Mouse (Mus musculus) cerebellum, adult 2 months (tissue): ENCODE results near the gene Psd. TPM values are rescaled to one million over a fixed set of nuclear protein-coding genes. Genes with fewer than 3 reads are reported as not detected.
A peak's percentile ranks its signal among the peaks of the same experiment; 100 is the strongest.

Source experiments
- DNase-seq, 2 experiments: peaks; one replicate each; pipeline ENCODE4 v3.0.0; 2021
- H3K27ac ChIP-seq: fragments of 200-500 bp; 2 replicates; pipeline ENCODE4 v1.5.1; 2012; ENCODE audit warnings: low read length, control low read depth, inconsistent platforms; ENCODE audit not compliant: insufficient read depth
- H3K27me3 ChIP-seq: fragments of 200-500 bp; 2 replicates; pipeline ENCODE4 v1.6.1; 2012; ENCODE audit warnings: inconsistent platforms, mild to moderate bottlenecking, low read length, moderate library complexity; ENCODE audit not compliant: control insufficient read depth, insufficient read depth
- H3K4me1 ChIP-seq: fragments of 200-500 bp; 2 replicates; pipeline ENCODE4 v1.6.1; 2011; ENCODE audit warnings: low read length; ENCODE audit not compliant: control insufficient read depth, insufficient read depth
- H3K4me3 ChIP-seq: fragments of 200-500 bp; replicated peaks from 2 replicates; pipeline ENCODE3; 2011; ENCODE audit warnings: mild to moderate bottlenecking, low read depth, low read length, control low read depth; ENCODE audit not compliant: insufficient read depth
- CTCF ChIP-seq: fragments of 200-500 bp; IDR thresholded peaks from 2 replicates; pipeline ENCODE4 v1.5.1; 2011; ENCODE audit warnings: low read depth, mild to moderate bottlenecking, control low read depth, low read length, moderate library complexity, borderline replicate concordance; ENCODE audit not compliant: insufficient read depth
- POLR2A ChIP-seq: fragments of 200-500 bp; IDR thresholded peaks from 2 replicates; pipeline ENCODE4 v1.6.1; 2011; ENCODE audit warnings: low read length, control low read depth, borderline replicate concordance; ENCODE audit not compliant: insufficient read depth
- WGBS: fragments of 180-500 bp; shearing (Covaris S2); methylation state at CpG from one replicate; pipeline ENCODE4 v1.1.7; 2018; 5-methylcytosine and 5-hydroxymethylcytosine counted together
- polyA plus RNA-seq: library from polyadenylated mRNA; depleted of rRNA; stranded (reverse); fragments of >200 nt; gene quantifications from 2 replicates; pipeline ENCODE4 v1.2.3, GENCODE M21; 2012

Gene Psd
- polyA plus RNA-seq, 1 experiment = 194 TPM

- Histone ChIP-seq H3K27ac (no peak overlapping the region), H3K4me3 (no peak overlapping the region), H3K4me1 (peaks cover 4% of the 10 kb centered on the region; the same call in 1 of the 2 replicates), H3K27me3 (no peaks in the 10 kb centered on the region)
- DNase-seq = no peak
- TF ChIP-seq POLR2A (no peak), CTCF (no peak)
- 87% methylated on average over 9 of the region's 9 CpGs for WGBS
These were observed 15.6 kb downstream of the Psd start for GRCm38 (mm10) chr19:46311341-46311740.

GRCm38 (mm10) chr19:46310312-46310865 is 16.6 kb downstream of the Psd start:
- Histone ChIP-seq H3K27me3 (no peaks in the 10 kb centered on the region), H3K4me3 (no peak overlapping the region), H3K4me1 (peaks cover 4% of the 10 kb centered on the region; the same call in 1 of the 2 replicates), H3K27ac (no peak overlapping the region)
- 88% methylated on average over 12 of the region's 12 CpGs for WGBS
- TF ChIP-seq POLR2A = no peak
- no peak for TF ChIP-seq CTCF
- DNase-seq = peak in 1 of 2 experiments; percentile 12

GRCm38 (mm10) chr19:46309651-46310305 is 17.2 kb downstream of the Psd start:
- peak; percentile 31 to 41 for DNase-seq
- Histone ChIP-seq H3K27ac (no peak overlapping the region), H3K4me3 (no peak overlapping the region), H3K4me1 (peaks cover 7% of the 10 kb centered on the region; the same call in 1 of the 2 replicates), H3K27me3 (no peaks in the 10 kb centered on the region; the same call in 1 of the 2 replicates)
- TF ChIP-seq POLR2A (no peak), CTCF (no peak)
- WGBS = 76% methylated on average over 21 of the region's 21 CpGs

GRCm38 (mm10) chr19:46308706-46309435 is 18.1 kb downstream of the Psd start:
- peak overlapping the region; percentile 17; the same call in 1 of the 2 replicates for H3K27ac ChIP-seq
- peak; percentile 85 to 91 for DNase-seq
- peaks cover 8% of the 10 kb centered on the region; the same call in 1 of the 2 replicates for H3K4me1 ChIP-seq
- H3K27me3 ChIP-seq = no peaks in the 10 kb centered on the region; the same call in 1 of the 2 replicates
- peak overlapping the region; percentile 42 for H3K4me3 ChIP-seq
- TF ChIP-seq CTCF (peak; percentile 95), POLR2A (peak; percentile 69)
- WGBS = 2% methylated on average over 47 of the region's 47 CpGs

GRCm38 (mm10) chr19:46308303-46308702 is 18.7 kb downstream of the Psd start:
- no peaks in the 10 kb centered on the region; the same call in 1 of the 2 replicates for H3K27me3 ChIP-seq
- WGBS = 81% methylated on average over 16 of the region's 16 CpGs

GRCm38 (mm10) chr19:46307781-46308180 is 19.2 kb downstream of the Psd start:
- DNase-seq = no peak
- H3K27me3 ChIP-seq = no peaks in the 10 kb centered on the region; the same call in 1 of the 2 replicates
- no peak overlapping the region for H3K27ac ChIP-seq
- WGBS = 92% methylated on average over 16 of the region's 16 CpGs
- H3K4me1 ChIP-seq = peaks cover 8% of the 10 kb centered on the region; the same call in 1 of the 2 replicates
- no peak overlapping the region for H3K4me3 ChIP-seq
- TF ChIP-seq POLR2A (no peak), CTCF (no peak)

More at GRCm38 (mm10) chr19:46308303-46308702, 18.7 kb downstream of the Psd start:
- DNase-seq = peak; percentile 16 to 27
- Histone ChIP-seq H3K4me1 (peaks cover 8% of the 10 kb centered on the region; the same call in 1 of the 2 replicates), H3K27ac (no peak overlapping the region), H3K4me3 (no peak overlapping the region)
- no peak for TF ChIP-seq CTCF
- TF ChIP-seq POLR2A = no peak

- Histone ChIP-seq H3K27me3 (no peaks in the 10 kb centered on the region; the same call in 1 of the 2 replicates), H3K4me1 (peaks cover 8% of the 10 kb centered on the region; the same call in 1 of the 2 replicates), H3K4me3 (no peak overlapping the region), H3K27ac (no peak overlapping the region)
- 90% methylated on average over 9 of the region's 9 CpGs for WGBS
- no peak for DNase-seq
- TF ChIP-seq POLR2A = no peak
- no peak for TF ChIP-seq CTCF
These were observed 20.1 kb downstream of the Psd start for GRCm38 (mm10) chr19:46306751-46307289.
